Mouse (Mus musculus): ENCODE measurements around the gene Uba5. TPM values are rescaled to one million over a fixed set of nuclear protein-coding genes. Genes with fewer than 3 reads are reported as not detected.

Gene Uba5
- polyA plus RNA-seq, 1 experiment from 2014 or later = 50.4 TPM

DNA sequence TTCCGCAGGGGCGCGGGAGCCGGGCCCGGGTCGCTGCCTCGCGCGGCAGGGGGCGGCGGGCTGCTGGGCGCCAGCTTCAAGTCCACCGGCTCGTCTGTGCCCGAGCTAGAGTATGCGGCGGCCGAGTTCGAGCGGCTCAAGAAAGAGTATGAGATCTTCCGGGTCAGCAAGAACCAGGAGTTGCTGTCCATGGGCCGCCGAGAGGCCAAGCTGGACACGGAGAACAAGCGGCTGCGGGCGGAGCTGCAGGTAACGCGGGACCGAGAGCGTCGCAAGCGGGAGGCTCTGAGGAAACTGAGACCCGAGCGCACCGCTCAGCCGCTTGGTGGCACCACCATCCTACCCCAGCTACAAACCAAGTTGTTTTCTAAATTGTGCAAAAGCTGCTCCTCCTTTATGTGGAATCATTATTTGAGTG lies 60.0 kb downstream of the Uba5 start:
- peak; percentile 43 for ATAC-seq (ENCODE audit: borderline replicate concordance, extremely low read depth, low FRiP score, low TSS enrichment)
- Histone ChIP-seq H3K4me2 (peak overlapping the region; percentile 87), H3K27ac (peak overlapping the region; percentile 85), H3K27me3 (no peaks in the 10 kb centered on the region), H3K36me3 (peaks cover 4% of the 10 kb centered on the region; the same call in 1 of the 2 replicates), H3K9me3 (no peaks in the 10 kb centered on the region), H3K4me3 (peak overlapping the region; percentile 79), H3K4me1 (peaks cover 20% of the 10 kb centered on the region), H3K9ac (peak overlapping the region; percentile 66)
- WGBS = under 1% methylated on average over 37 of the region's 37 CpGs

DNA sequence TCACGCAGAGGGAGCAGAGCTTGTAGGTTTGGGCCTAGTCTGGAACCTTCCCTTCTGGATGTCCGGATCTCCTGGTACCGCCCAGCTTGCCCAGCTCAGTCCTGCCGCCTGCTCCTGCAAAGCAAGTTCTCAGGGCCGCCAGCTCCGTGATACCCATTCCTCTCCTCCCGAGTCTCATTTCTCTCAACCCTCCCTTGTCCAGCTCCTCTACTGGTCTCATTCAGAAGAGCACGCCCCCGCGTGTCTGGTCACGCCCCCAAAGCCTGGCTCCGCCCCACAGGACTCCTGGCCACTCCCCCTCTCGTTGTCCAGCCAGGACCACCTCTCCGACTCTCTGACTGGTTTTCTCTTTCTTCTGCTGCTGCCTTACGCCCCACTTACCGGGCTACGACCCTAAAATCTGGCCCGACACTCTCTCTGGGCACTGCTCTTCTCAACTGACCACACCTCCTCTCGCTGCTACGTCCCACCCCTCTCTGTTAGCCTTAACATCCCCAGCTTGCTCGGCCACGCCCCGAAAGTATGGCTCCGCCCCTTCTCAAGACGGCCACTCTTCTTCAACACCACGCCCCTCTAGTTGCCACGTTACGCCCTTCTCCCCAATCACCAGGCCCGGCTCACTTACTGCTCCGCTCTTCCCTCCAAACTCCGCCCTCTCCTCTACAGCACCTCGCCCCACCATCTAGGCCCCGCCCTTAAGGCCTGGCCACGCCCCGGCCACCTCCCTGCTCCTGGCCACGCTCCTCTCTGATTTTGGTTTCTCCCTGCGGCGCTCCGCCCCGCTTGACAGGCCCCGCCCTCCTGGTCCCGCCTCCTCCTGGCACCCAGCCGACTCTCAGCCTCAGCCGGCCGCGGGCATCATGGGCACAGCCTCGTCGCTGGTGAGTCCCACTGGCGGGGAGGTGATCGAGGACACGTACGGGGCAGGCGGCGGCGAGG lies 60.7 kb downstream of the Uba5 start, which contains the start of gene Nphp3:
TSS of gene Nphp3 (plus strand) at position 624 of the 939 bp plus-strand sequence.
- Histone ChIP-seq H3K9ac (peak within 1 kb of the TSS; percentile 66), H3K27me3 (no peaks in the 10 kb centered on the region), H3K4me1 (peaks cover 20% of the 10 kb centered on the region), H3K4me2 (peak within 1 kb of the TSS; percentile 87), H3K36me3 (peaks cover 4% of the 10 kb centered on the region; the same call in 1 of the 2 replicates), H3K27ac (peak within 1 kb of the TSS; percentile 94), H3K4me3 (peak within 1 kb of the TSS; percentile 79), H3K9me3 (no peaks in the 10 kb centered on the region)
- WGBS = under 1% methylated on average over 55 of the region's 55 CpGs
- ATAC-seq (ENCODE audit: borderline replicate concordance, extremely low read depth, low FRiP score, low TSS enrichment) = peak; percentile 98

DNA sequence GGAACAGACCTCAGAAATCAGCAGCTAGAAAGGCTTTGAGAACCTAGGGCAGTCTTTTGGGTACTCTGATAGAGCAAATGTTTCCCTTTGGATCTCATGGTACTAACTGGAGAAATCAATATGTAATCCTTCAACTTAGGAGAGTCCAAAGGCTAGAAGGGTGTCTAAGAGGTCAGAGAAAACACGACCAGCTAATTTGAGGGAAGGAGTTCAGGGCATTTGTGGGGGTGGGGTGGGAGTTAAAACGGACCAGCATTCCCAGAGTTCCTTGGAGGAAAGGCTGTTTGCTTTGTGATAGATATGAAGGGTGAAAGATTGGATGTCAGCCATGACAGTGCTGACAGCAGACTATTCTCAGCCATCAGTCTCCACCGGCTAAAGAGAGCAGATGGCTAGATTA lies 62.3 kb downstream of the Uba5 start:
- Histone ChIP-seq H3K27me3 (no peaks in the 10 kb centered on the region), H3K9ac (no peak overlapping the region), H3K4me2 (no peak overlapping the region), H3K36me3 (peaks cover 2% of the 10 kb centered on the region; the same call in 1 of the 2 replicates), H3K4me3 (no peak overlapping the region), H3K9me3 (no peaks in the 10 kb centered on the region), H3K4me1 (peaks cover 20% of the 10 kb centered on the region), H3K27ac (no peak overlapping the region)
- no peak for ATAC-seq (ENCODE audit: borderline replicate concordance, extremely low read depth, low FRiP score, low TSS enrichment)
- WGBS = 23% methylated on average over 3 of the region's 3 CpGs

Other genes starting within 250 kb of the Uba5 start
- 4.7 and 4.9 TPM in 2 replicates for gene Nphp3, start 60.6 kb downstream of the Uba5 start, polyA plus RNA-seq (2015; fragmentation: Nextera tagmentation; extraction: Ambion mirVana)
- not detected in 2 replicates for gene Gm28305, start 22.5 kb downstream of the Uba5 start, polyA plus RNA-seq (2015; fragmentation: Nextera tagmentation; extraction: Ambion mirVana)
- gene Acad11, start 243 bp upstream of the Uba5 start, polyA plus RNA-seq (2015; fragmentation: Nextera tagmentation; extraction: Ambion mirVana) = 9.0 and 10.8 TPM in 2 replicates
- 0.92 and 1.5 TPM in 2 replicates for gene Ackr4, start 63.8 kb upstream of the Uba5 start, polyA plus RNA-seq (2015; fragmentation: Nextera tagmentation; extraction: Ambion mirVana)
- gene Dnajc13, start 199.8 kb upstream of the Uba5 start, polyA plus RNA-seq (2015; fragmentation: Nextera tagmentation; extraction: Ambion mirVana) = 16.6 and 18.6 TPM in 2 replicates